Mouse (Mus musculus) forebrain, embryonic 15.5 days (tissue): ENCODE measurements around the gene Lgals2. TPM values are rescaled to one million over a fixed set of nuclear protein-coding genes. Genes with fewer than 3 reads are reported as not detected.
A peak's percentile ranks its signal among the peaks of the same experiment; 100 is the strongest.

Experiments
- ATAC-seq: fragments of 200-750 bp; cut with Nextera tagmentation; replicated peaks from 2 replicates; pipeline ENCODE4 v1.8.0; 2017; ENCODE audit warnings: mild to moderate bottlenecking, moderate TSS enrichment, moderate library complexity
- H3K27ac ChIP-seq: fragments of 300-500 bp; sonication (generic); replicated peaks from 2 replicates; pipeline ENCODE4 v1.5.1; 2015; ENCODE audit warnings: mild to moderate bottlenecking, inconsistent platforms
- H3K27me3 ChIP-seq: fragments of 300-500 bp; sonication (generic); 2 replicates; pipeline ENCODE4 v1.6.1; 2015; ENCODE audit warnings: inconsistent platforms
- H3K36me3 ChIP-seq: fragments of 300-500 bp; sonication (generic); 2 replicates; pipeline ENCODE4 v1.6.1; 2015; ENCODE audit warnings: mild to moderate bottlenecking, inconsistent platforms
- H3K4me1 ChIP-seq: fragments of 300-500 bp; sonication (generic); 2 replicates; pipeline ENCODE4 v1.6.1; 2015; ENCODE audit warnings: inconsistent platforms
- H3K4me2 ChIP-seq: fragments of 300-500 bp; sonication (generic); replicated peaks from 2 replicates; pipeline ENCODE4 v1.6.1; 2015; ENCODE audit warnings: mild to moderate bottlenecking, inconsistent platforms
- H3K4me3 ChIP-seq: fragments of 300-500 bp; sonication (generic); 2 replicates; pipeline ENCODE4 v1.5.1; 2015; ENCODE audit warnings: mild to moderate bottlenecking, inconsistent platforms
- H3K9ac ChIP-seq: fragments of 300-500 bp; sonication (generic); replicated peaks from 2 replicates; pipeline ENCODE4 v1.6.1; 2015; ENCODE audit warnings: mild to moderate bottlenecking, inconsistent platforms
- H3K9me3 ChIP-seq: fragments of 300-500 bp; sonication (generic); 2 replicates; pipeline ENCODE4 v1.6.1; 2016; ENCODE audit warnings: inconsistent platforms
- WGBS: fragments of 180-500 bp; shearing (Covaris S2); methylation state at CpG from one replicate; pipeline ENCODE4 v1.1.7; 2015; ENCODE audit warnings: mixed read lengths; 5-methylcytosine and 5-hydroxymethylcytosine counted together
- polyA plus RNA-seq: library from polyadenylated mRNA; unstranded; fragments of >200 nt; fragmentation: Nextera tagmentation; extraction: Ambion mirVana; gene quantifications from 2 replicates; pipeline ENCODE4 v1.2.1, GENCODE M21; 2015

Lgals2 gene
- polyA plus RNA-seq, 1 experiment from 2014 or later: not detected

DNA sequence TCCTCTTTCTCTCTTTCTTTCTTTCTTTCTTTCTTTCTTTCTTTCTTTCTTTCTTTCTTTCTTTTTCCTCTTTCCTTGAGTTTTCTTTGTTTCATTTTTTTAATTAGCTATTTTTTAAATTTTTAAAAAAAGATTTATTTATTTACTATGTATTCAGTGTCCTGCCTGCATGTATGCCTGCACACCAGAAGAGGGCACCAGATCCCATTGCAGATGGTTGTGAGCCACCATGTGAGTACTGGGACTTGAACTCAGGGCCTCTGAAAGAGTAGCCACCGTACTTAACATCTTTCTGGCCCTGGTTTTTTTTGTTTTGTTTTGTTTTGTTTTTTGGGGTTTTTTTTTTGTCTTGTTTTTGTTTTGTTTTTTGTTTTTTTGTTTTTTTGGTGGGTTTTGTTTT lies 25.7 kb downstream of the Lgals2 start:
- 86% methylated on average over 1 of the region's 1 CpGs for WGBS

DNA sequence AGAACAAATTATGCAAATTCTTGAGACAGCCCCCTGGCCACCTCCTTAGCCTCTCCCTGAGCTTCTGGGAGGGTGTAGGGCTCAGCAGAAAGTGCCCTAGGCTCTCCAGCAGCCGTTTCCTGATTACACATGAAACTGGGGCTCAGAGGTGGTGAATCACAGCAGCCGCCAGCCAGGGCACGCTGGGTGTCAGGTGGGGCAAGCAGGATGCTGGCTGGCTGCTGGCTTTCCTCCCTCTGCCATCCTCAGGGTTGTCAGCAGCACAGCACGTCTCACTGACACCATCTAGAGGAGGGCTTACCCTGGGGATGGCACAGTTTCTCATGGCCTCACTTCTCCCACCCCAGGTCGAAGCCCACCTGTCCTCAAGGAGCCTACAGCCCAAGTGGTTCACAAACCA lies 27.0 kb downstream of the Lgals2 start:
- Histone ChIP-seq H3K4me3 (no peak overlapping the region), H3K36me3 (no peaks in the 10 kb centered on the region), H3K9ac (no peak overlapping the region), H3K9me3 (no peaks in the 10 kb centered on the region), H3K4me2 (no peak overlapping the region), H3K27me3 (peaks cover 15% of the 10 kb centered on the region; the same call in 1 of the 2 replicates), H3K4me1 (peaks cover 22% of the 10 kb centered on the region), H3K27ac (no peak overlapping the region)
- no peak for ATAC-seq
- WGBS: 17% methylated on average over 5 of the region's 5 CpGs

More for the DNA sequence above, 25.7 kb downstream of the Lgals2 start:
- Histone ChIP-seq H3K27ac (no peak overlapping the region), H3K9ac (no peak overlapping the region), H3K4me3 (no peak overlapping the region), H3K36me3 (no peaks in the 10 kb centered on the region), H3K4me2 (no peak overlapping the region), H3K27me3 (peaks cover 15% of the 10 kb centered on the region; the same call in 1 of the 2 replicates), H3K9me3 (no peaks in the 10 kb centered on the region), H3K4me1 (peaks cover 28% of the 10 kb centered on the region)
- ATAC-seq: no peak

DNA sequence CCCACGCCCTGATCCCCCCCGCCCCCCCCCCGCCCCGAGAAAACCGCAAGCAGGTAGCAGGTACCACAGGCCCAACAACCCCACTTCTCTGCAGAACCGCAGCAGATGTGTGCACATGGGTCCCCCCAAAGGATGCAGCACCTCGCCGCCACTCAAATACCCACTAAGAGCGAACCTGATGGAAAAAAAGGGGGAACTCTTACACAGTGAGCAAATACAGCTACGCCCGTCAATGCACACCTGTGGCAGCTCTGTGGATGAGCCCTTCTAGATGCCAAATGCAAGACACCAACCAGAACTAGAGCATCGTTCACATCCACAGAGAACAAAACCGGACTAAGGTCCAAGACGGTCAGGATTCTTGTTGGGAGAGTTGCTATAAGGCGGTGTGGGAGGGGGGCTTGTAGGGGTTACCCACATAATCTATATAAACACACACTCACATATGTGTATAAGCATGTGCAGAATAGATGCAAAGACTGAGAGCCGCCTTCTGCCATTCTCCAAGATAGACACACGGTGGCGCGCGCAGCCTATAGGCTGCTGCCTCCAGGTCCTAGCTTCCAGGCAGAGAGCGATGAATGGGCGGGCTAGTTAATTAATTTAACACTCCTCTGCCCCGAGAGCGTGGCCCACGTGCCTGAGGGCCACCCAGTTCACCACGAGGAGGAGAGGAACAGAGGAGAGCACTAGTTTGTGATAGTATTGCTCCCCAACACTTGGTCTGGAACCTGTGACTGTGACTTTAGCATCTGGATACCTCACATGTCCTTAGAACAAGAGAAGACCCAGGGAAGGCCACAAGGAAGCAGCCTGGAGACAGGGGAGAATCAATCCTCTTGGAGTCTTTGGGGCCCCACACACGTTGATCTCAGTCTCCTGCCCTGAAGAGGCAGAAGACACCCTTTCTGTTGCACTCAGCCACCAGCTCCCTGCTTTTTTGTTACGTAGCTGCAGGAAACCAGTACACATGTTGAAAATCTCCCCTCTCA lies 28.8 kb downstream of the Lgals2 start:
- H3K9me3 ChIP-seq: no peaks in the 10 kb centered on the region

DNA sequence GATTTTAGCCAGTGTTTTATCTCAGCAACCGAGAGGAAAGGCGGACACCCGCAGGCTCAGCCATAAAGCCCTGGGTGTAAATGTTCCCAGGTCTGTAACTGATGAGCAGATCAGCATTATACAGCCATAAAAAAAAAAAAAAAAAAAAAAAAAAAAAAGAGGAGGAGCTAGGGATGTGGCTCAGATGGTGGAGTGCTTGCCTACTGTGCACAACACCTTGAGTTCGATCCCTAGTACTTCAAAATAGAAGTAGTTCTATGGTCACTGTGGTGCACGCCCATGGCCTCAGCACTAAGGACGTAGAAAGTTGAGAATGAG lies 39.3 kb downstream of the Lgals2 start:
- Histone ChIP-seq H3K4me1 (no peaks in the 10 kb centered on the region), H3K27me3 (no peaks in the 10 kb centered on the region), H3K27ac (no peak overlapping the region), H3K36me3 (no peaks in the 10 kb centered on the region), H3K4me2 (no peak overlapping the region), H3K9ac (no peak overlapping the region), H3K4me3 (no peak overlapping the region), H3K9me3 (no peaks in the 10 kb centered on the region)
- ATAC-seq: no peak
- WGBS: 77% methylated on average over 6 of the region's 6 CpGs

More for the DNA sequence above, 28.8 kb downstream of the Lgals2 start:
- 22% methylated on average over 28 of the region's 28 CpGs for WGBS
- H3K27ac ChIP-seq: no peak overlapping the region
- no peak overlapping the region for H3K4me2 ChIP-seq
- peak; percentile 77 for ATAC-seq
- H3K4me3 ChIP-seq: no peak overlapping the region
- H3K27me3 ChIP-seq: peaks cover 15% of the 10 kb centered on the region; the same call in 1 of the 2 replicates
- no peak overlapping the region for H3K9ac ChIP-seq
- H3K36me3 ChIP-seq: no peaks in the 10 kb centered on the region
- peaks cover 10% of the 10 kb centered on the region for H3K4me1 ChIP-seq

DNA sequence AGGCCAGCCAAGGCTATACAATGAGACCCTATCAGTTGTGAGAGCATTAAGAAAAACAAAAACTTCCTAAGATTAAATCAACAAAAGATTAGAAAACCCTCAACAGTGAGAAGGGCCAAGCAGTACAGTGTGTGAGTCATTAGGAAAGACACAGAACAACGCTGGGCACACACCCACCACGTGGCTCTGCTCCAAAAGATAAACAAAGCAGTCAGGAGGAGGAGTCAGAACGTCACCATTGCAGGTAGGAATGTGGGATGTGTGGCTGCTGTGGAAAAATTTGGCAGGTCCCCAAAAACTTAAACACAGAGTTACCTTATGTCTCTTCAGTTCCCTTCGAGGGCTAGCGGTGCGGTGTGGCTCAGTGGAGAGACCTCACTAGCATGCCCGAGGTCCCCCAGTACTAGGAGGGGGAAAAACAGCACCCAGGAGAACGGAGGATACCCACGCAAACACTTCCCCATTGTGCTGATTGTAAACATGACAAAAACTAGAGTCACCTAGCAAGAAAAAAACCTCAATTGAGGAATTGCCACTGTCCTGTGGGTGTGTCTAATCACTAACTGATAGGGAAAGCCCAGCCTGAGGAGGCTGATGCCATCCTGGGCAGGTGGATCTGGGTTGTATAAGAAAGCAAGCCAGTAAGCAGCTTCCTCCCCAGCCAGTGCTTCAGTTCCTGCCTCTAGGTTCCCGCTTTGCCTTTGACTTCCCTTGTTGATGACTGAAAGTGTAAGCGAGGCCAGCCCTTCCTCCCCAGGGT lies 39.8 kb downstream of the Lgals2 start:
- no peaks in the 10 kb centered on the region for H3K4me1 ChIP-seq
- 52% methylated on average over 11 of the region's 11 CpGs for WGBS
- no peaks in the 10 kb centered on the region for H3K9me3 ChIP-seq
- no peak overlapping the region for H3K27ac ChIP-seq
- no peak for ATAC-seq
- no peak overlapping the region for H3K4me3 ChIP-seq
- H3K27me3 ChIP-seq: no peaks in the 10 kb centered on the region
- H3K9ac ChIP-seq: no peak overlapping the region
- H3K4me2 ChIP-seq: no peak overlapping the region
- no peaks in the 10 kb centered on the region for H3K36me3 ChIP-seq

DNA sequence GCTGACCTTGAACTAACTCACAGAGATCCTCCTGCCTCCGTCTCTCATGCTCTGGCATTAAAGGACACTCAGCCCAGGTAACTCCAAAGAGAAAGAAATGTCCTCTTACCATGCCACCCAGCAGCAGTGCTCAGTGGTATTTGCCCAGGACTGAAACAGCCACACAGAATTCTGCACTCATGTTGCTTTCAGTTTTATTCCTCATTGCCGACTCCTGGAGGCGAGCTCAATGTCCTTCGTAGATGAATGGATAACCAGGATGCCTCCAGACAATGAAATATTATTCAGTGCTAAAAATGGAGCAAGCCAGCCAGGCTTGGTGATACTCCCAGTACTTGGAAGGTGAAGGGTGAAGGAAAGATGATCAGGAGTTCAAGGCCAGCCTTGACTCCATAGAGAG lies 41.7 kb downstream of the Lgals2 start:
- Histone ChIP-seq H3K36me3 (no peaks in the 10 kb centered on the region), H3K4me3 (no peak overlapping the region), H3K9ac (no peak overlapping the region), H3K4me2 (no peak overlapping the region), H3K27me3 (no peaks in the 10 kb centered on the region), H3K27ac (no peak overlapping the region), H3K9me3 (no peaks in the 10 kb centered on the region), H3K4me1 (no peaks in the 10 kb centered on the region)
- ATAC-seq: no peak
- WGBS: 89% methylated on average over 4 of the region's 4 CpGs

DNA sequence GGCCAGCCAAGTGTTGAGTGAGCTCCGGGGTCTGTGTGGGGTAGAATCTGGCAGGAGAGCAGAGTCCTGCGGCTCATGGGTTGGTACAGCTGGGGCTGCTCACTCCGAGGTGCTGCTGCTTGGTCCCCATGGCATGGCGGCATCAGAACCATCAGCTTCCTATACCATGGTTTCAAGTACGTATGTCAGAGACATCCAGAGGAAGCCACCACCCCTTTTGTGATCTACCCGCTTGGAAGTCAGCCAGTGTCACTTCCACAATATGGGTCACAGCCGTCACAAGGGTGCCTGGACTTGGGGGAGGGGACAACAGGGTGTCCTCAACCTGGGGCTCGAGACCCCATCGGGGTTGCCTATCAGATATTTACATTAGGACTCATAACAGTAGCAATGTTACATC lies 45.2 kb downstream of the Lgals2 start:
- H3K4me3 ChIP-seq: no peak overlapping the region
- no peaks in the 10 kb centered on the region for H3K27me3 ChIP-seq
- WGBS: 69% methylated on average over 9 of the region's 9 CpGs
- H3K4me1 ChIP-seq: no peaks in the 10 kb centered on the region
- H3K4me2 ChIP-seq: no peak overlapping the region
- no peak for ATAC-seq
- H3K36me3 ChIP-seq: no peaks in the 10 kb centered on the region
- no peaks in the 10 kb centered on the region for H3K9me3 ChIP-seq
- no peak overlapping the region for H3K9ac ChIP-seq
- no peak overlapping the region for H3K27ac ChIP-seq

DNA sequence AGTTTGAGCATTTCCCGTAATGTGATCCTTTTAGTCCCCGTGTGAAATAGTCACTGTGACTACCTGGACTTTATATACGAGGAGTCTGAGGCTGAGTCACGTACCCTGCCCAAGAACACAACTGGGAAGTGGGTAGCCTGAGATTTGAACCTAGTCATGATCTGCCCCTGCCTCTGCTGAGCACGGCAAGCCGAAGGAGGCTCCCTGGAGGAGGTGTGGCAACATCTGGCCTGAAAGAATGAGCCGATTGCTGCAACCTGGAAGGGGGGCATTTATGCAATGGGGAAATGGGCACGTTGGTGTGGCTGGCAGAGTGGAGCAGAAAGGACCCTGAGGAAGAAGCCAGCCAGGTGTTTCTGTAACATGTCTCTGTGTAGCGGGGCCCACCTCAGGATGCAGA lies 45.6 kb downstream of the Lgals2 start:
- H3K36me3 ChIP-seq: no peaks in the 10 kb centered on the region
- WGBS: 73% methylated on average over 9 of the region's 9 CpGs
- no peaks in the 10 kb centered on the region for H3K4me1 ChIP-seq
- H3K9ac ChIP-seq: no peak overlapping the region
- no peak overlapping the region for H3K4me2 ChIP-seq
- H3K27ac ChIP-seq: no peak overlapping the region
- H3K27me3 ChIP-seq: no peaks in the 10 kb centered on the region
- H3K9me3 ChIP-seq: no peaks in the 10 kb centered on the region
- no peak for ATAC-seq
- H3K4me3 ChIP-seq: no peak overlapping the region

DNA sequence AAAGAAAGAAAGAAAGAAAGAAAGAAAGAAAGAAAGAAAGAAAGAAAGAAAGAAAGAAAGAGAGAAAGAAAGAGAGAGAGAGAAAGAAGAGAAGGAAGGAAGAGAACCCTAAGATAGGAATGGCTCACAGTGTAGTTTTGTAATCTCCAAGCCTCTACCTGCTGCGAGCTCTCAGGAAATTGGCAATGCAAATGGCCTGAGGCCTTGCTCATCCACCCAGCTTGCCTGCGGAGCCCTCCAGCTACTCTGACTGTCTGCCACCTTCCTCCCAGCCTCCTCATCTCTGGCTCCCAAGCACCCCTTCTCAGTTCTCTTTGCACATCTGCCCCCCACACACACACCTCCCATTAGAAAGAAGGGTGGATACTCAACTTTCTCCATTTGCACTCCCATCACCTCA lies 46.3 kb downstream of the Lgals2 start:
- Histone ChIP-seq H3K27me3 (no peaks in the 10 kb centered on the region), H3K4me1 (peaks cover 5% of the 10 kb centered on the region; the same call in 1 of the 2 replicates), H3K4me3 (no peak overlapping the region), H3K4me2 (no peak overlapping the region), H3K27ac (no peak overlapping the region), H3K9me3 (no peaks in the 10 kb centered on the region), H3K9ac (no peak overlapping the region), H3K36me3 (no peaks in the 10 kb centered on the region)
- 81% methylated on average over 2 of the region's 2 CpGs for WGBS
- no peak for ATAC-seq

DNA sequence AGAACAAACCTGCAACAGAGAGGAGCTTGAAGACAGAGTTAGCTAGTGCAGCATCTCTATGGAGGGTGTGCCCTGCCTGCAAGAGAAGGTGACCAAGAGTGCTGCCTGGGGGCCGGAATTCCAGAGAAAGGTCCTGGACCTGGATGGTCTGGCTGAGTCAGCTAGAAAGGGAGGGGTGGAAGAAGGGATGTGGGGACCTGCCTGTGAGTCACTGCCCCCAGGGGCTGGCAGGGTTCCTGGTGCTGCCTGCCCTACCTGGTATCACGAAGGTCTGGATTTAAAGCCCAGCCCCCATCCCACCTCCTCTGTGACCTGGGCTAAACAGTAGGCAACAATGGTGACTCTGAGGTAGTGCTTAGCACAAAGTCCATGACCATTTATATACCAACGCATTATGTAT lies 48.2 kb downstream of the Lgals2 start:
- Histone ChIP-seq H3K27ac (no peak overlapping the region), H3K4me3 (no peak overlapping the region), H3K4me2 (no peak overlapping the region), H3K4me1 (peaks cover 23% of the 10 kb centered on the region), H3K9me3 (no peaks in the 10 kb centered on the region), H3K9ac (no peak overlapping the region), H3K27me3 (peaks cover 16% of the 10 kb centered on the region), H3K36me3 (no peaks in the 10 kb centered on the region)
- ATAC-seq: no peak
- 73% methylated on average over 3 of the region's 3 CpGs for WGBS

DNA sequence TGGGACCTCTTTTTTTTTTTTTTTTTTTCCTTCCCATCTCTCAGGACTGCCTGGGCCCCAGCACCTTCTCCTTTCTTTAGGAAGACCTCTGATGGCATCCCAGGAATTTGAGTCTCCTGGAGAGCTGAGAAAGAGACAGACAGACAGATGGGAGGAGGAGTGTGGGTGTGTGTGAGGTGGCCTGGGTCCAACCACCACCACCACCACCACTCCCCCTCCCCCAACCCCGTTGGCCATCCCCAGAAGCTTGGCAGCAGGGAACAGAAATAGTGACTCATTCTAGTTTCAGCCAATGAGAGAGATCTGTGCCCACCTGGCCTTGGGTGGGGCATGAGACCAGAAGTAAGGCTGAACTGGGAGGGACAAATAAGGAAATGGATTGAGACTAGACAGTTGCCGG lies 48.7 kb downstream of the Lgals2 start:
- Histone ChIP-seq H3K9ac (no peak overlapping the region), H3K4me1 (peaks cover 28% of the 10 kb centered on the region), H3K4me3 (no peak overlapping the region), H3K36me3 (no peaks in the 10 kb centered on the region), H3K27me3 (peaks cover 21% of the 10 kb centered on the region), H3K9me3 (no peaks in the 10 kb centered on the region), H3K4me2 (no peak overlapping the region), H3K27ac (no peak overlapping the region)
- WGBS: 35% methylated on average over 2 of the region's 2 CpGs
- no peak for ATAC-seq

DNA sequence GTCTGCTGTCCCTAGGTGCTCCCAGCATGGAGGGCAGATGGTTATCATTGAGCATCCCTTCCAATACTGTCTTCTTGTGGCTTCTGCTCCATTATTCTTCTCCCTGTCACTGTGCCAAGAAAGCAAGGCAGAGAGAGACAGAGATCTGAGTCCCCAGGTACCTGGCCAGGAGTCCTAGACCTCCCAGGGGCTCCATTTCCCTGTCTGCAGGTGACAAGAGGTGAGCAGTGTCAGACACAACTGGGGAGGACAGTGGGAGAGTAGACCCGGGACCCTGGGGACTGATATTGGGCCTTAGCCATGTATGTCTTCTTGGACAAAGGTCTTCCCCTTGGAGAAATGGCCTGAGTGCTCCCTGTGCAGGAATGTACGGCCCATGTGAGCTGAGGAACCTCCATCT lies 50.0 kb downstream of the Lgals2 start:
- Histone ChIP-seq H3K4me1 (peaks cover 30% of the 10 kb centered on the region), H3K9me3 (no peaks in the 10 kb centered on the region), H3K4me3 (no peak overlapping the region), H3K27ac (no peak overlapping the region), H3K36me3 (no peaks in the 10 kb centered on the region), H3K9ac (no peak overlapping the region), H3K4me2 (no peak overlapping the region), H3K27me3 (peaks cover 27% of the 10 kb centered on the region)
- no peak for ATAC-seq
- WGBS: 80% methylated on average over 2 of the region's 2 CpGs
